Mouse (Mus musculus) layer of hippocampus, adult 2 months (tissue): ENCODE measurements at regions not wholly inside any gene's neighbourhood (a gene's known extent, or its start where the extent isn't known, plus 50 kb on each side); places are given as distances from the start of the nearest gene placed in this dataset.
A peak's percentile ranks its signal among the peaks of the same experiment; 100 is the strongest.

Experiments
- DNase-seq, 2 experiments: peaks; one replicate each; pipeline ENCODE4 v3.0.0; 2022; ENCODE audit warnings: low spot score in 2 of 2
- H3K27ac ChIP-seq: fragments of 200-600 bp; 2 replicates; pipeline ENCODE4 v1.8.1; 2022
- H3K4me3 ChIP-seq: fragments of 200-600 bp; 2 replicates; pipeline ENCODE4 v1.8.1; 2022; ENCODE audit warnings: mild to moderate bottlenecking
- CTCF ChIP-seq: fragments of 200-600 bp; conservative IDR thresholded peaks from 2 replicates; pipeline ENCODE4 v1.8.1; 2022; ENCODE audit warnings: antibody characterized with exemption, mild to moderate bottlenecking, moderate library complexity

DNA sequence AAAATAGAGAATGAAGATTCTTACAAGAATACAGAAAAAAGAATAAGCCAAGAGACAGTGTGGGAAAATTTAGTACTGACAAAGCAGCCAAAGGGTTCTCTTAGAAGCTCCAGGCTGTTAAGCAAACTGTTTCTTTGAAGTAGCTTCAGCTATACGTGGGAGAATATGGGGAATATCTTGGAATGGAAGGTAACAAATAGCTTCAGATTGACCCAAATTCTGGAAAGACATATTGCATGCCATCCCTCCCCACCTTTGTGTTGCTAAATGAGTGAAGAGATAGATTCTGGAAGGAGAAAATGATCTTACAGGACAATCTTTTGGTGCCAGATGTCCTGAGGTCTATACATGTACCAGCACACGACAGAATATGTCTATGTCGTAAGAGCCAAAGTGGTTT is 591.9 kb upstream of the Cdh6 start:
- no peak overlapping the region for H3K4me3 ChIP-seq
- no peak for TF ChIP-seq CTCF

DNA sequence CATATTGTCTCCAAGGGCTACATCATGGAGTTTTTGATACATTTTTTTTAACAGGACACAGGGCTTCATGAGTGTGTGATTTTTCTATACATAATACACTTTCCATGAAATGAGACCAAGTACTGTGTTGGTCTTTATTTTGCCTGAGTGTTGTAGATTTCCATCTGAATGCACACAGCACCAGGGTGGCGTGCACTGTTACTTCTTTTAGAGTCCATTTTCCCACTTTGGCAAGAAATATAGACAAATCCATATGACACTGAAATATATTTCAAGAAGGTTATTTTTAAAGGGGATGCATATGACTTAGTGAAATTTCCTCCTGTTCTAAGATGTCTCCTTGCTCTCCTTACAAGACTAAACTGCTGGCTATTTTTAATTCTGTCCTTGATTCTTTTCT is 591.1 kb upstream of the Cdh6 start:
- Histone ChIP-seq H3K4me3 (no peak overlapping the region), H3K27ac (no peak overlapping the region)
- no peak for TF ChIP-seq CTCF
- DNase-seq = no peak

More for the DNA sequence above, 591.9 kb upstream of the Cdh6 start:
- DNase-seq = no peak
- H3K27ac ChIP-seq = no peak overlapping the region

DNA sequence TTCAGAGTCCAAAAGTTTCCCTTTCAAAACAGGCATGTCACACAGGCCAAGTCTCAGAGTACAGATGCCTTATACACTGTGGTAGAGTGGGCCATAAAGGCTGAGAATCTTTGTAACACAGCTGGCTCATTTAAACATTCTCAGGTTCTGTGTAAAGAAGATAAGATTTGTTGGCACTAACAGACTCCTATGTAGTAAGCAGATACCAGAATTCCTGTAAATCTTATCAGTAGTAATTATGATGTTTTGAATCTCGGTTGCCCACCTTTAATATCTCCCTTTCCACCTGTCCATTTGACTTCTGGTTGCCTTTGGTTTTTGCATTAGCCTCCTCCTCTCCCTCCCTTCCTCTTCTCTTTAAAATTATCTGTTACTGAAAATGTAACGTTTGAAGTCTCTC is 573.1 kb upstream of the Cdh6 start:
- Histone ChIP-seq H3K27ac (no peak overlapping the region), H3K4me3 (no peak overlapping the region)
- no peak for TF ChIP-seq CTCF
- DNase-seq = no peak

DNA sequence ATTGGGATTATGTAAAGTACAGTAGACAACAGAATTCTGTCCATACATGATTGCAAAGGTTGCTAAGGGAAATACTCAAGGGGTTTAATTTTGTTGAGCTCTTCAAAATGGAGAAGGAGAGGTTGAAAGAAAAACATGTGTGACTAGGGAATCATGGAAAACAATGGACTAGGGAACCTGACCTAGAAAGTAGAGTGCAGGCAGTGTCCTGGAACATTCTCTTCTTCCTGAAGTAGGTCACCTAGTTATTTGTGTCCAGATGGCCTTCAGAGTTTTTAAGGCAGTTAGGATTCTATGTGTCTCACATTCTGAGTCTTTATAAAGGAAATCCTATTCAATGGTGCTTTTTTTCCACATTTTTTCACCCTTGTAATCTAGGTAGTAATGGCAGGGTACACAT is 532.8 kb upstream of the Cdh6 start:
- no peak for TF ChIP-seq CTCF
- Histone ChIP-seq H3K27ac (no peak overlapping the region), H3K4me3 (no peak overlapping the region)
- no peak for DNase-seq

DNA sequence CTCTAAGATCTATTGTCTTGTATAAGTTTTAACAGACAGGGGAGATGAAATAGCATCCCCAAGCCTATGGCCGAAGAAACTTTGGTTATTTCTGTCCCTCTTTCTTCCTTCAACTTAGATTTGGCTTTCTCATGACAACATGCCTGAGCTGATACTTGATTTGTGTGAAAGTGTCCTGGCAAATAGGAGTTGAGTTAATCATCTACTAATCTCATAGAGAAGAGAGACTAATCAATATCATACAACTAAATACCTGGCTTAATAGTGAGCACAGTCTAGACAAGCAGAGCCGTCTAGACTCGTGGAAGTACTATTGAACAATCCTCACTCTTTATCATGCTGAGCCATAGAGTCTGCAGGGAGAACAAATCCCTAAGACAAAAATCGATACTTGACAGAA is 531.7 kb upstream of the Cdh6 start:
- Histone ChIP-seq H3K4me3 (no peak overlapping the region), H3K27ac (no peak overlapping the region)
- DNase-seq = no peak
- no peak for TF ChIP-seq CTCF

DNA sequence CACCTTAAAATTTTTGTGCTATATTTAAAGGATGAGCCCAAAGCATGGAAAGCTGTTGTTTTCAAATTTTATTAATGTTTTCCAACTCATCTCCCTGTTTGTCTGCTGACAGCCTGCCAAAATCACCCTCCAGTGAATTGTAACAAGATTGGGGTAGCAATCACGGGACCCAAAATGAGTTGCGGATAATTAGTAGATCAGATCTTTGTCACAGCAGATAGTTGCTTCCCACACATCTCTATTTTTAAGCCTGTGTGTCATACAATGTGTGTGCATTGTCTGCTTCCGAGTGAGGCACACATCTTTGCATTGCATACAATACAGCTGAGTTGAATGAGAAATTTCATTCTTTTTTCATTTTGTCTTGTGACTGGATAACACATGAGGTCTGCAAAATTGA is 494.7 kb upstream of the Cdh6 start:
- H3K4me3 ChIP-seq = no peak overlapping the region
- H3K27ac ChIP-seq = no peak overlapping the region
- DNase-seq = peak; percentile 45 to 68
- no peak for TF ChIP-seq CTCF

DNA sequence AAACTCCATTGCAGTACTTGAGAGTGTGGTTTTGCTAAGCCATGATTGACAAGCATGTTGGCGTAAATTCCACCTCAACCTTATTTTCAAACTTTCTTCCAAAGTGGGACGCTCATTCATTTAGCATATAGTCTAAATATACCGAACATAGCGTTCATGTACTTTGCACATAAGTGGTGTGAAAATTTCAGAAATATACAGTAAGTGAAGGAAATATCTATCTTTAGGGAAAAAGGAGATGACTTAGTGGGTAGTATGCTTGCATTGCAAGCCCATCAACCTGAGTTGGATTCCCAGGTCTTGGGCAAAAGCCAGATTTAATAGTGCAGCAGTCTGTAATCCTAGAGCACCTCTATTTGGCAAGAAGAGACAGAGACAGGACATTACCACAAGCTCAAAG is 493.8 kb upstream of the Cdh6 start:
- Histone ChIP-seq H3K4me3 (no peak overlapping the region), H3K27ac (no peak overlapping the region)
- DNase-seq = no peak
- TF ChIP-seq CTCF = no peak

DNA sequence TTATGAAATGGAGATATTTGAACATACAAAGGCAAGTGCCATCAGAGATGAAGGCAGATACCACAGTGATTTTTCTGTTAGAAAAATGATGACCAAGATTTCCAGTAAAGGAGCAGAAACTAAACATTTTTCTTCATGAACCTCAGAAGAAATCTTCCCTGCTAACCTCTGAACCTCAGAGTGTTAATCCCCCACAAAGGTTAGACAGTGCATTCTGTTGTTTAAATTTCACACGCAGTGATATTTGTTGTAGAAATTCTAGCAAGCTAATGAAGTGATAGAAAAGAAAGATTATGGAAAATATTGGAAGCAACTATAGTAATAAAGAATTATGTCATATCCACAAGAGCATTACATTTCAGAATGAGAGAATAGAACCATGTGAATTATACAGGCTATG is 488.8 kb upstream of the Cdh6 start:
- DNase-seq = no peak
- no peak overlapping the region for H3K4me3 ChIP-seq
- TF ChIP-seq CTCF = no peak

DNA sequence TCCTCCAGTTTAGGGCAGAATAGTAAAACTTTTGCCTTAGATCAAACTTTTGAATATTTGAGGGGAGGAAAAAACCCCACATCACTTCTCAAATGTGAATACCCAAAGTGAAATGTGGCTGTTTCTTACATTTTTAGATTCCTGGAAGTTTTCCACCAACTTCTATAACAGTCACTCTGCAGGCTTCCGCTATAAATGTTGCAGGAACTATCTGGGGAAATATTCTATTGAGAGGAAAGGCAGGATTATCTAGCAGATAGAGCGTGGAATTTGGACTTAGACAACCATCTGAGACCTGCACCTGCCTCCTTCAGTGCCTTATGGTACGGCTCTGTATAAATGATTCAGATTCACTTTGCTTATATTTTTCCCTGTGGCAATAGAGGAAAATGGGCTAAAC is 481.6 kb upstream of the Cdh6 start:
- Histone ChIP-seq H3K27ac (no peak overlapping the region), H3K4me3 (no peak overlapping the region)
- no peak for DNase-seq
- no peak for TF ChIP-seq CTCF

More for the DNA sequence above, 488.8 kb upstream of the Cdh6 start:
- H3K27ac ChIP-seq = no peak overlapping the region

DNA sequence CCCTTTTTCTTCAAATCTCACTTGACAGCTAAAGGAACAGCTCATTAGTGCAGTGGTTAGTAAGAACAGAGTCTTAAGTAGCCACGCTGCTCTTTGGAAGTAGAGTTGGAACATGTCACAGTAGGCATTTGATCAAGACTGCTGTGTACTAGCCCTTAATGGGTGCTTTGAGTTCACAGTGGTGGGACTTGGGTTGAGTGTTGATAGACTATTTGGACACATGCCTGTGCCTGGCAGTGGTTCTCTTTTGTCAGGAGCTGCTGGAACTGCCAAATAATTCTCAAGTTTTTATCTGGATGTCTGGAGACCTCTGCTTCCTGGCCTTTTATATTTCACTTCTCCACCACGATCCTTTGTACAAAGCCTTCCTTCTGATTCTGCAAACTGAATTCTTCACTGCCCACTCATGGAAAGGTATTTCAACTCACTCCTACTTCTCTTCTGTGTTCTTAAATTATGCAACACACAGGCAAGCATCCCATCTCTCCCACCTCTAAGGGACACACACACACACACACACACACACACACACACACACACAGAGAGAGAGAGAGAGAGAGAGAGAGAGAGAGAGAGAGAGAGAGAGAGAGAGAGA is 462.0 kb upstream of the Cdh6 start:
- no peak for TF ChIP-seq CTCF
- H3K27ac ChIP-seq = no peak overlapping the region
- no peak overlapping the region for H3K4me3 ChIP-seq
- peak in 1 of 2 experiments; percentile 1 for DNase-seq

DNA sequence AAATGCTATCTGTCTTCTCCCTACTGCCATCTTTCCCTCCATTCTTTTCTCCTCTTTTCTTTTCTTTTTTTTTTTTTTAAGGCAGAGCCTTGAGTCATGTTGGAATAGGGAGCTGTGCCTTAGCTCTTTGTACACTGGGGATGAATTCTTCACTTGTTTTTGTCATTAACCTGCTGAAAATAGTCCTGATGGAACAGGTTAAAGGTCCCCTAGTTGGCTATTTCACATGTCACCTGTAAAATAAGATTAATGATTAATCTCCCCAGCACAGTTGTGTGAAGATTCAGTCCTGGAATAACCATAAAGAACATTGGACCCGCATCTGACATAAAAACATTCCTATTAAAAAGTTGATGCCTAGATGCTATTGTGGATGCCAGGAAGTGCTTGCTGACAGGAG is 428.7 kb upstream of the Cdh6 start:
- H3K4me3 ChIP-seq = no peak overlapping the region
- no peak for DNase-seq
- no peak overlapping the region for H3K27ac ChIP-seq
- TF ChIP-seq CTCF = no peak

DNA sequence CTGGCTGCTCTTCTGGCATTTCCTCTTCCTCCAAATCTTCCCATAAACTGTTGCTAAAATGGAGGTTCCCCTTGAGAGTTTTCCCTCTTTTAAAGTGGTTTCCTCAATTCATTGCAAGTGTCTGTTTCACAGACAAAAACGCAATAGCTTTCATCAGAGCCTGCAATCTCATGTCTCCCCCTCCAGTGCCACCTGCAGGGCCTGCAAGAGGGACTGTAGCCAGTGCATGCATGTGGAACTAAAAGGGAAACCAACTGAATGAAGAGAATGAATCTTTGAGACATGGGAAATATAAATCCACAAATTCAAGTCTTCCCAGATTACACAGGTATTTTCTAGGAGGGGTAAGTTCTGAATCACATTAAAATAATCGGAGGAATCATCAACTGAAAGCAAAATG is 424.4 kb upstream of the Cdh6 start:
- no peak for DNase-seq
- no peak for TF ChIP-seq CTCF
- Histone ChIP-seq H3K27ac (no peak overlapping the region), H3K4me3 (no peak overlapping the region)

DNA sequence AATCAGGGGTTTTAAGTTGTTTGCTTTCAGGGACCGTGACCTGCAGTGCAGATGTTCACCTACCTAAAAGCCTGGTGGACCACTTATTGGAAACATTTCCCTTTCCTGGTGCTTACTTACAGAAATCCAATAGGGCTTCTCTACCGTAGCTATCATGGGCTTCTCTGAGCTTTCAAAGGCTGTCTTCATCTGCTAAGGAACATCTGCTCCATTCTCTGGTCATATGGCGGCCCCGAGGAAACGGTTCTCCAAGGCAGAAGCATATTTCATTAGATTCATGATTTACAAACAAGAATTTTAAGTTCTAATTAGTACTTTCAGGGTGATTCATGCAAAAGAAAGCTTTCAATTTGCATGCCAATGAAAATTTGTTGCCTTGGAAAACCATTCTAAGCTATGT is 420.3 kb upstream of the Cdh6 start:
- DNase-seq = peak; percentile 32 to 39
- H3K27ac ChIP-seq = no peak overlapping the region

DNA sequence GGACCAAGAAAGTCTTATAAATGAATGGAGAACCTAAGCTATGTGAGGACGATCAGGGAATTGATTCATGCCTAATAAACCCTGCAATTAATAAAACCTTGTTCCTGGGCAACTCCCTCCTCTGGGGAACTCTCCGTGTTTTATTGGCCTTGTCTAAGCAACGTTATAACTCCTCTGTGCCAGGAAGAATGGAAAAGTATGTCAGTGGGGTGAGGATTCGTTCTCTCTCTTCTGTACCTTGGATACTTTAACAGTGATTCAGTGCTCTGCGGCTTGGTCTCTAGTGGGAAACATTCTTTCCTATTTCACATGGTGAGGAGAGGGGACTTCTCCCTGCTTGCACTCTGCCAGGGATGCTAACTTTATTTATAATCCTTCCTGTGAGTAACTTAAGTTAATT is 417.4 kb upstream of the Cdh6 start:
- no peak for TF ChIP-seq CTCF
- H3K27ac ChIP-seq = no peak overlapping the region
- no peak for DNase-seq
- H3K4me3 ChIP-seq = no peak overlapping the region

More for the DNA sequence above, 420.3 kb upstream of the Cdh6 start:
- no peak overlapping the region for H3K4me3 ChIP-seq
- TF ChIP-seq CTCF = no peak

DNA sequence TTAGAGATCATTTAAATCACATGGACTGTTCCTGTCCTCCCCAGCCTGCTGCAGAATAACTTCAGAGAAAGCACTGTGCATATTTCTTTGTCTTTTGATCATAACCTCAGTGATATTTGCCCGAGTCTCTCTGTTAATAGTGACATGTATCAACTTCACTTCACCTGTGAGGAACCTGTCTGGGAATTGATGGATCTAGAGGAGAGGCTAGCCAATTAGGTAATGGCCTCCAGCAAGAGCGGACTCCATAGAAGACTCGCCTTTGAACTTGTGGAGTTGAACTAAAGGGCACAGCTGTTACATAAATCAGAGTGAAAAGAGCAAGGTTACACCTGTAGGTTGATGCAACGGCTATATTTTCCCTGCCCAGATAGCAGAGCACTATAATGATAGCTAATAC is 409.8 kb upstream of the Cdh6 start:
- H3K27ac ChIP-seq = no peak overlapping the region
- TF ChIP-seq CTCF = no peak
- no peak overlapping the region for H3K4me3 ChIP-seq
- DNase-seq = no peak
